Mouse (Mus musculus) G1E-ER4 (cell line): ENCODE measurements around the gene Gm5089. TPM values are rescaled to one million over a fixed set of nuclear protein-coding genes. Genes with fewer than 3 reads are reported as not detected.

ENCODE experiments used
- GATA1 ChIP-seq: IDR thresholded peaks from one replicate; pipeline ENCODE4 v1.8.0; 2012; ENCODE audit warnings: low read length, inconsistent platforms
- polyA plus RNA-seq: library from polyadenylated mRNA; stranded (reverse); fragments of >175 nt; gene quantifications from 2 replicates; pipeline ENCODE4 v1.2.3, GENCODE M21; 2012

Gm5089 gene
- polyA plus RNA-seq, 1 experiment = not detected

DNA sequence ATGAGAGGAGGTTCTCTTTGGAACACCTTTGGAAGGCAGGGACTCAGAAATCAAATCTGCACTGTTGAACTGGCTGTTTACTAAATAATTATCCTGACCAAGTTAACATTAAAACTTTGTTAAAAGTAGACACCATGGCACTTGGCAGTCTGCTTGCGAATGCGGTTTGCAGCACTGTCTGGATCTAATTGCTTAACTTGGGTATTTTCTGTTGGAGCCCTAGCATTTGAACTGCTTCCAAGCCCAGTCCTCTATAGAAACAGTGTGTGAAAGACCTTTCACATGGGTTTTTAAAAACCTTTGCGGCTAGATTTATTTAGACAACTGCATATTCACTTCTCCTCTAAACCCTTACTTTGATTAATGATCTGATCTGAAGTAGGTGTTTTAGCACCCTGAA, 26.5 kb downstream of the Gm5089 start:
- no peak for TF ChIP-seq GATA1

DNA sequence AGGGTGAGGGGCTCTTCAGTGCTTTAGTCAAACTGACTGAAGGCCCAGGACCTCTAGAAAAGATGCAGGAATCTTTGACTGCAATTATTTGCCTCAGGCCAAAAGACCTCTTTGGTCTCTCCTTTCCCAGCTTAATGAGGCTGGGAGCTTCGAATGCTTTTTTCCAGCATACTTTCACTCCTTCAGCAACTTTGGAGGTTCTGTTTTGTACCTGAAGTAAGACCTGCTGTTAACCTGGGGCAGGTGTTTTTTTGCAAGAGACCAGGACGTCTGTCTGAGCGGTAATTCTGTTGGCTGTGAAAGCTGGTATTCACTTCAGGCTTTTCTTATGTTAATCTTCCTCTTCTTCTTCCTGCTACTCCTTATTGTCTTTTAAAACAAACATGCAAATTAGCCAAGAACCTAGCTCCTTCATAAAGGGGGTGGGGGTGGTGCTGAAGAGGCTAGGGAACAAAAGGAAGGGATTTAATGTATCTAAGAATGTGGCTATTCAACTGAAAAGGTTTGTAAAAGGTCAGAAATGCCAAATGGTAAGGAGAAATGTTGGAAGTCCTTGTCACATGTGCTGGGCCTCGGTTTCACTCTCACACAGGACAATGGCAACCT, 34.6 kb downstream of the Gm5089 start:
- no peak for TF ChIP-seq GATA1

DNA sequence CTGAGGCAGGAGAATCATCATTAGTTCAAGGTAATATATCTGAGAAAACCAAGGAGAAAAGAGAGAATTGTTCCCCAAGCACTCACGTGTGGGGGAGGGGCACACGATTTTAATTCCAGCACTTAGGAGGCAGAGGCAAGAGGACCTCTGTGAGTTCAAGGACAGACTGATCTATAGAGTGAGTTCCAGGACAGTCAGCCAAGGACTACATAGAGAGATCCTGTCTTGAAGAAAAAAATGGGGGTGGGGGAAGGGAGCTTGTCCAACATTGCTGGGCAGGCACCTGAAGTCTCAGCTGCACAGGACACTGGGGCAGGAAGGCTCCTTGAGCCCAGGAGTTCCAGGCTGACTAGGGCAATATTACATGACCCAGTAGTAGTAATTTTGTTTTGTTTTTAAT, 36.1 kb downstream of the Gm5089 start:
- no peak for TF ChIP-seq GATA1

DNA sequence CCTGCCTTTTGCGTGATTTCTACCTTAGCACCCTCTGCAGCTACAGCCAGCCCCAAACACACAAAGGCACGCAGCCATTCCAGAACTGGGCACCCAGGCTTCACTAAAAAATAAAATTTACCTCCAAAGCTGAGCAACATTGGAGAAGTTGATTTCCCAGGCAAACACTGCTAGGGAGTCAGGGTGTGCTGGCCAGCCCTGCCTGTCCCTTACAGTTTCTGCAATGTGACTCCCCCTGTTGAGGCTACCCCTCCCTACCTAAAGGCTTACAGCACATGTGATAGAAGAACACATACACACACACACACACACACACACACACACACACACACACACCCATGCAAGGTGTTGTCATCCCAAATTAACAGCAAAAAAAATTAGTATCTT, 37.4 kb downstream of the Gm5089 start:
- TF ChIP-seq GATA1 = no peak

DNA sequence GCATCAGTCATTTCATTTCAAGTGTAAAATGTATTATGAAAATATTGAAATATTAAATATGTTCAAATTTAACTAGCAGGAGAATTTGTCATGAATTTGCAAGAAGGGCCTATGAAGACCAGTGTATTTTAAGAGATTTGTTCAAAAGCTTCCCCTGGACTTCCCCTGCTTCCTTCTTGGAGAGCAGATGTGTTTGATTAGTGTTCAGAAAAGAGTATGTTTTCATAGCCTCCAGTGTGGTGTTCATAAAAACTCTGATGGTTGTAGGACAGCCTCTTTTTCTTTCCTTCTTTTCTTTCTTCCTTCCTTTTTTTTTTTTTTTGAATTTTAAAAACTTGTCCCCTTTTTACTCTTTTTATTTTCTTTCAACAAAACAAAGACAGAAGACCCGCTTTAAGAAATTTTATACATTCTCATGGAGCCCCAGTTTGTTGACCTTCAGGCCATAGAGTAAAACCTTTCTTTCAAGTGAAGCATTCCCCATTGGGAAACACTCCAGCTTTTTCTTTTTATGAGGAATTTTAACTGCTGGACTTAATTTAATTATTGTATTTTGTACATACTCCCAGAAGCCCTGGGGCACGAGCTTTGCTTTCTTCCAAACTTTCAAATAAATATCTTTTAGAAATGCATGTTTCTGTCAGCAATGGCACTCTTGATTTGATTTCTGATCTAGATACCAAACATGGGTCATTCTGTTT, 37.9 kb downstream of the Gm5089 start:
- no peak for TF ChIP-seq GATA1

DNA sequence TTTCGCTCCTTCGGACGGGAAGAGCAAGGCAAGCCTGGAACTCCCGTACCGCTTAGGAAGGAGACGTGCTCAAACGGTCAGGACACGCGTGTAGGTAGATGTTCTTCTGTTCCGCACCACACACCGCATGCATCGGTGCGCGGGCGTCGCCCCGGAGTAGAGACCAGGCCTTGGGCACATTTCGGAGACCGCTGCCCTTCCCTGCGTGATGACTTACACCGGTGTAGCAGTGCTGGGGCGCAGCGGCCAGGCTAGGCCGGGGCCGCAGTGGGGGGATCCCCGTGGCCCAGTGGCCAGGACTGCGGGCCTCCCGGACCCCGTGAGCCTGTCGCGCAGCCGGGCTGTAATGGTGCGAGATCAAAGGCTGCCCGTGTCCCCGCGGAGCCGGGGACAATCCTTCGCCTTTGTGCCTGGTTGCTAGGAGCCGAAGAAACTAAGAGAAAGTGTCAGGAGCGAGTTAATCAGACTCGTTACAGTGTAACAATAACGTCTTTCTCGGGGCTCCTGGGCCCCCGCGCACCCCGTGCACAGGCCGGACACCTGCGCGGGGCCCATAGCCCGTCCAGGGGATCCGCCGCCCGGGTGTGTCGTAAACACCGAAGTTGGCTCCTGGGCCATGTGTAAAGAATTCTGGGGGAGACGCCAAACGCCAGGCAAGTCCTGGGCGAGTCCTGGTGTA, 44.2 kb downstream of the Gm5089 start:
- no peak for TF ChIP-seq GATA1

DNA sequence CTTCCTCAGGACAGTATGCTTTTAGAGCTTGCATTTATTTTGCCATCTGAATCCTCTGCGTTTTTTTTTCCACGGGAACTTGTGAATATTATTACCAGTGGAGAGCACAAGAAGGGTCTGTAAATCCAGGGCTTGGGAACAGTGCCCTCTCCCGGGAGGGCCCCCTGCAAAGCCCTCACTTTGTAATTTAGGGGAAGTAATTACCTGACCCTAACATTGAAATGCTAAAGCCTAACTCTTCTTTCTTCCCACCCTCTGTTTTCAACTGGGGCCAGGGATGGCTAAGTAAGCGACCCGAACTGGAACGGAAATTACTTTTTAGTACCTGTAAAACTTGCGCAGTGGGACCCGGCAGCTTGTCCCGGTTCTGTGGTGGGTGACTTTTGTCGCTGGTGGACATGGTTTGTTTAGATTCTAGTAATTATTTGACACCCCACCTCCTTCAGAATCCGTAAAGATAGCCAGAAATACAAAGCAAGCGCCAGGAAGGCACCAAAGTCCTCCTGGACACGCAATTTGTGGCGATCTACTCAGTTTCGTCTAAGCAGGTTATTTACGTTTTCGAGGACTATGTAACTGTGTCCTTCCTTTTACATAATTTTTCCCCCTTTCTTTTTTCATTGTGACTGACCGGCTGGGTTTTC, 44.9 kb downstream of the Gm5089 start:
- TF ChIP-seq GATA1 = no peak

DNA sequence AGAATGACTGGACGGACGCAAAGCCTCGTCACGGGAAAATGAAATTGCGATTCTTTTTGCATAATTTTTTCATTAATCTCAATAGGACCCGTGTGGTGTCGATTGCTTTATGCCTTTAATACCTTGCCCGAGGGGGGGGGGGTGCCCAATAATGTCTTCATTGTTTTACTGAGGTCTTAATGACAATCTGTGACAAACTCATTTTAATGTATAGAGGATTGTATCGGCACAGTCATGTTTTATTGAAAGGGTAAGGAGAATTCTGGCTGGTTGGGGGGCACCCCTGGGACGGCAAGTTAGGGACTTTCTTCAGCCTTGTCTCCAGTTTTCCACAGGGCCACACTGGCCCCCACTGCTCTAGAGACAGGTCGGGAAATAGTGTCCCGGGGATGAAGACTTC, 45.7 kb downstream of the Gm5089 start:
- TF ChIP-seq GATA1 = no peak

DNA sequence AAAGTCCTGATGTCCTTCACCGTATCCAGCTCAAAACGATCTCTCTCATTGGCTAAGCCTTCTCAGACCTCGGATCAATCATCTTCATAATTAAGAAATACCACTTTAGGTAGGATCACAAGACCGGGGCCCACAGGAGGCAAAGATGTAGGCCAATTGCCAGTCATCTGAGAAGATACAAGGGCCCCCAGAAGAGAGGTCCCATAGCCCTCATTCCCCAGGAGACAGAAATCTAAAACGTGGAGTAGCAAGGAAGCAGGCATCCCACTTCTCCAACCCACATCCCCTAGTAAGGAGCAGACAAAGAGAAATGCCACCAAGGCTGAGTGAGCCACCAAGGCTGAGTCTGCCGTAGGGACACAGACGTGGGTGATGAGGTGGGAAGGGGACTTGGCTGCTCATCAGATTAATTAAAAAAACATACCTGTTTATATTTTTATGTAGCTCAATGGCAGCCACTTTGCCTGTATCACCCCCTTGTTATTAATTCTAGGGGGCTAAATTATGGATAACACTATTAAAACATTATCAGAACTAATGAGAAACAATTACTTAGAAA, 46.2 kb downstream of the Gm5089 start:
- TF ChIP-seq GATA1 = no peak

DNA sequence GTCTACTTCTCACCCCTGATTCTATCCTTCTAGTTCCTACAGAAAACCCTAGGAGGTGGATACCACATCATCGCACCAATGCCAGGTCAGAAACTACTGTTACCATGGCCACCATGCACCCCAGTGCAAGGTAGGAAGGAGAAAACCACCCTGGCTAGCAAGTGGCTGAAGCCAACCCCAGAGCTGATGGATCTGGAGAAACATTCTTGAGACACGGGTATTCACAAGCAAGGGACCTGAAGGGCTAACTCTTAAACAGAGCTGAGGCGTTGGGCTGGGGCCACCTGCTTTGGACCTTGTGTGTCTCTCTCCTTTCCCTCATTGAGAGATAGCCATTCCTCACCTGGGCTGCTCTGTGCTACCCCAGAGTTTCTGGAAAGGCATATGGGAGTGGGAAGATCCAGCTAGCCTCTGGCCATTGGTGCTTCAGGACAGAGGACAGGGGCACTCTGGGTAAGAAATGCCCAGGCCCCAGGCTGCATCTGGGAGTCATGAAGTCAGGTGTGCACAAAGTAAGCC, 47.4 kb downstream of the Gm5089 start:
- TF ChIP-seq GATA1 = no peak

DNA sequence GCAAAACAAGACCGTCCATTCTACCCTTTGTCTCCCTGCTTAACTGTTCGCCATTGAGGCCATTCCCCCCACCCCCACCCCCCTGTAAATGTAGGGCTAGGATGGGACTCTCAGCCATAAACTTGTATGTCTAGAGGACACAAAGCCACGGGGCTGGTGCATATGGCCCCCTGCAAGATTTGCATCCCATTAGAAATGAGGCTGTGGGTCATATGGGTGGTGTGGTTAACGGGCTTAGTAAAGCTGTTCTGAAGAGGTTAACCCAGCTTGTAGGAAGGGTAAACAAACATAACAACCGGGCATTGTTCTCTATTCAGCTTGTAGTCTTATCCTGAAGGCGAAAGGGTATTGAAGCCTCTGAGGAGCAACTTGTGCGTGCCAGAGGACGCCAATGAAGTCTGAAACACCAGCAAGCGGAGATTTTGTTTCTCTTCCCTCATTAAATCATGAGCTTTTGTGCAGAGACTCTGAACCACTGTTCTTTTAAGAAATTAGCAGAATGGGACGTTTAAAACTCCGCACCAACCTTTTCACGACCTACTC, 48.1 kb downstream of the Gm5089 start:
- no peak for TF ChIP-seq GATA1

DNA sequence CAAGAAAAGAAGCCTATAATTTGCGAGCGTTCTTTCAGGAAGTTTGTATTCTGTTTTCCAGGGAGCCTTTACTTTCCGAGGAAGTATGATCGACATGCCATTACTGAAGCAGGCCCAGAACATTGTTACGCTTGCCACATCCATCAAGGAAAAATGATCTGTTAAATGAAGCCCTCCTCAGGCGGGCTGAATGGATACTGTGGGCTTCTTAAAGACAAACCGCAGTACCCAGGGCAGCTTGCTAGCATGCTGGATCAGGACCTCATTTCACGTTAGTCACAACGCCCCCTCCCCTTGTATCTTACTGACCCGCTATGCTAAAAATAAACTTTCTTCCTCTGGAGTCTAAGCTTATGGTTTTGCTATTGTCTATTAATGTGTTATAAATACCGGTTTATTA, 49.0 kb downstream of the Gm5089 start:
- TF ChIP-seq GATA1 = no peak

DNA sequence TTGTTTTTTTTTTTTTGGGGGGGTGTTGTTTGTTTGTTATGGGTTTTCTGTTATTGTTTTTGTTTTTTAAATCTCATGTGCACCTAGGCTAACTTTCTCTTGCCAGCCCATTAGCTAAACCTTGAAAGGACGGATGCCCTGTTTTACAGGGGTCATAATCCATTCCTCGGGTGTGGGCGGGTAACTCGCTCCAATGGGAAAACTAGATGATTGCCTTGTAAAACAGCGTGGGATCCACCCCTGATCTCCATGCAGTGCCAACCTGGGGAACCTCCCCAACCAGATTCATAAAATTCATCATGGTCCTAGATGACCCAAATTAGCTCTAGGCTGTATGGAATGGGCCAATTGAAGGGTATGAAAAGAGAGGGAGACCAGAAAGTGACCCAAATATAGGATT, 51.0 kb downstream of the Gm5089 start:
- no peak for TF ChIP-seq GATA1

DNA sequence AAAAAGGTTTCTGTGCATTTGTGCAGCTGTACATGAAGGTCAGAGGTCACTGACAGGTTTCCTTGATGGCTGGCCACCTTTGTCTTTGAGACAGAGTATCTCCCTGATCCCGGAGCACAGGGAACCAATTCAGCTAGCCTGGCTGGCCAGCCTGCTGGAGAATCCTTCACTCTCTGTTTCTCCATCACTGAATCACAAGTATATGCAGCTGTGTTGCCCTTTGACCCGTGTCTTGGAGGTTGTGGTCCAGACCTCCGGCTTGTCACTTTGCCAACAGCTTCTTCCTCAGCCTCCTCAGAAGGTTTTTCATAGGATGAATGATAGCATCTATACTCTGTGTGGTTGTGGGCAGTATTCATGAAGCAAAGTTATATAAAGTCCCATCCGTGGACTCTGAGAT, 52.2 kb downstream of the Gm5089 start:
- TF ChIP-seq GATA1 = no peak

DNA sequence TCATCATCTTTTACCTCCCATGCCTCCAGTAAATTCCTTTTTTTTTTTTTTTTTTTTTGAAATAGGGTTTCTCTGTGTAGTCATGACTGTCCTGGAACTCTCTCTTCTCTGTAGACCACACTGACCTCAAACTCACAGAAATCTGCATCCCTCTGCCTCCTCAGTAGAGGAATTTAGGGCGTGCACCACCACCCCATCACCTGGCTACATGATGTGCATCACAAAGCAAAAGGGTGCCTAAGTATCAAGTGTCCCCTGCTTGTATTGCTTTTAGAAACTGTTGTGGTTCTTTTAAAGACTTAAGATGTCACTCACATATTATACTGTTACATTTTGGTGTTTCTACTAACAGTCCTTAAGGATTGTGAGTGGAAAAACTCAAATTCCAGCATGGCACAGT, 57.8 kb downstream of the Gm5089 start:
- no peak for TF ChIP-seq GATA1

DNA sequence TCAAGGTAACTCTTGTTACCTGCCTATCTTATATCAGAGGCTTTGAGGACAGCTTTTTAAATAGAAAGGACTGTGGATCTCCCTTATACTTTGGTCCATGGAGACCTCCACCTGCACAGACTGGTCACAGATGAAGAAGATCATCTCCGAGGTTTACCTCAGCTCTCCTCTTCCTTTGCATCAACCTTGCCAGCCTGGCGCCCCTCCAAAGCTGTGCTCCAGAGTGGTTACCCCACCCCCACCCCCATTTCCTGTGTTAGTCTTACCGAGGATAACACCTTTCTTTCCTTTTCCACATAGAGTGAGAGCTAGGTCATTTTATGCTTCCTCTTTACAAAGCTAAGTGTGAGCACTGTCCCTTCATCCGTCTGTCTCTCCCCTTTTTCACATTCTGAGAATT, 60.0 kb downstream of the Gm5089 start:
- no peak for TF ChIP-seq GATA1
